Mouse (Mus musculus) olfactory bulb, adult 2 months (tissue): ENCODE measurements around the gene Gpd1l. TPM values are rescaled to one million over a fixed set of nuclear protein-coding genes. Genes with fewer than 3 reads are reported as not detected.

ENCODE experiments used
- H3K27ac ChIP-seq: fragments of 200-500 bp; 2 replicates; pipeline ENCODE4 v1.5.1; 2012; ENCODE audit warnings: low read depth, low read length; ENCODE audit not compliant: insufficient read depth
- H3K4me1 ChIP-seq: fragments of 200-500 bp; 2 replicates; pipeline ENCODE4 v1.6.1; 2012; ENCODE audit warnings: low read length; ENCODE audit not compliant: control insufficient read depth, insufficient read depth
- H3K4me3 ChIP-seq: fragments of 200-500 bp; 2 replicates; pipeline ENCODE4 v1.5.1; 2012; ENCODE audit warnings: mild to moderate bottlenecking, low read depth, low read length, moderate library complexity; ENCODE audit not compliant: insufficient read depth
- CTCF ChIP-seq: fragments of 200-500 bp; IDR thresholded peaks from 2 replicates; pipeline ENCODE4 v1.5.1; 2012; ENCODE audit warnings: low read depth, mild to moderate bottlenecking, low read length, moderate library complexity; ENCODE audit not compliant: insufficient read depth
- POLR2A ChIP-seq: fragments of 200-500 bp; IDR thresholded peaks from 2 replicates; pipeline ENCODE4 v1.6.1; 2012; ENCODE audit warnings: mild to moderate bottlenecking, low read depth, low read length, moderate library complexity; ENCODE audit not compliant: insufficient read depth
- WGBS: fragments of 180-500 bp; shearing (Covaris S2); methylation state at CpG from one replicate; pipeline ENCODE4 v1.1.7; 2018; 5-methylcytosine and 5-hydroxymethylcytosine counted together
- polyA plus RNA-seq: library from polyadenylated mRNA; stranded (reverse); fragments of >200 nt; gene quantifications from 2 replicates; pipeline ENCODE4 v1.2.4, GENCODE M21; 2012; ENCODE audit warnings: low replicate concordance; ENCODE audit not compliant: missing spikeins, insufficient read depth, insufficient read length

Gpd1l gene
- polyA plus RNA-seq, 1 experiment = not detected

- Histone ChIP-seq H3K4me1 (peaks cover 3% of the 10 kb centered on the region; the same call in 1 of the 2 replicates), H3K27ac (no peak overlapping the region), H3K4me3 (no peak overlapping the region)
- TF ChIP-seq POLR2A (no peak), CTCF (no peak)
- 72% methylated on average over 4 of the region's 4 CpGs for WGBS
Observed at GRCm38 (mm10) chr9:114885564-114885963, 48.2 kb downstream of the Gpd1l start.

GRCm38 (mm10) chr9:114881977-114882376 is 51.8 kb downstream of the Gpd1l start:
- TF ChIP-seq POLR2A (no peak), CTCF (no peak)
- 83% methylated on average over 2 of the region's 2 CpGs for WGBS

GRCm38 (mm10) chr9:114855327-114855726 is 78.5 kb downstream of the Gpd1l start:
- Histone ChIP-seq H3K4me1 (peaks cover 16% of the 10 kb centered on the region), H3K4me3 (no peak overlapping the region), H3K27ac (peak overlapping the region; percentile 15; the same call in 1 of the 2 replicates)
- 29% methylated on average over 11 of the region's 11 CpGs for WGBS
- TF ChIP-seq CTCF (no peak), POLR2A (no peak)

More at GRCm38 (mm10) chr9:114881977-114882376, 51.8 kb downstream of the Gpd1l start:
- Histone ChIP-seq H3K4me1 (no peaks in the 10 kb centered on the region), H3K4me3 (no peak overlapping the region), H3K27ac (no peak overlapping the region)

GRCm38 (mm10) chr9:114854686-114855085 is 79.1 kb downstream of the Gpd1l start:
- TF ChIP-seq POLR2A = no peak
- TF ChIP-seq CTCF = no peak
- Histone ChIP-seq H3K27ac (peak overlapping the region; percentile 15; the same call in 1 of the 2 replicates), H3K4me1 (peaks cover 16% of the 10 kb centered on the region), H3K4me3 (no peak overlapping the region)
- WGBS = 69% methylated on average over 9 of the region's 9 CpGs

GRCm38 (mm10) chr9:114853336-114853735 is 80.5 kb downstream of the Gpd1l start:
- TF ChIP-seq POLR2A = no peak
- no peak for TF ChIP-seq CTCF
- 79% methylated on average over 15 of the region's 15 CpGs for WGBS
- Histone ChIP-seq H3K27ac (no peak overlapping the region), H3K4me1 (peaks cover 16% of the 10 kb centered on the region), H3K4me3 (no peak overlapping the region)

- Histone ChIP-seq H3K27ac (no peak overlapping the region), H3K4me1 (peaks cover 16% of the 10 kb centered on the region), H3K4me3 (no peak overlapping the region)
- TF ChIP-seq CTCF (no peak), POLR2A (no peak)
- WGBS = 81% methylated on average over 8 of the region's 8 CpGs
Observed at GRCm38 (mm10) chr9:114851419-114852190, 82.2 kb downstream of the Gpd1l start.

Other genes with a start within 250 kb of the Gpd1l start
- gene Dync1li1, start 245.2 kb downstream of the Gpd1l start, polyA plus RNA-seq = not detected in 2 replicates
- gene Cmtm6, start 202.9 kb downstream of the Gpd1l start, polyA plus RNA-seq = not detected in 2 replicates
- not detected in 2 replicates for gene Cmtm7, start 152.1 kb downstream of the Gpd1l start, polyA plus RNA-seq
- gene Cmtm8, start 89.8 kb downstream of the Gpd1l start, polyA plus RNA-seq = not detected in 2 replicates
- not detected in 2 replicates for gene Osbpl10, start 44.6 kb upstream of the Gpd1l start, polyA plus RNA-seq
- gene Rps27rt, start 48.8 kb upstream of the Gpd1l start, polyA plus RNA-seq = not detected in 2 replicates